Mouse (Mus musculus): ENCODE data around the gene Trpc6.

The Trpc6 gene

GRCm38 (mm10) chr9:8544041-8544794 lies at the start of gene Trpc6:
Gene Trpc6, plus strand, starts transcription at chr9:8544142.
- peak; percentile 76 for DNase-seq (ENCODE audit: low spot score)

- DNase-seq (ENCODE audit: low spot score) = no peak
These were observed 23.0 kb upstream of the Trpc6 start for GRCm38 (mm10) chr9:8520911-8521310.

GRCm38 (mm10) chr9:8533670-8534069 lies 10.3 kb upstream of the Trpc6 start:
- no peak for DNase-seq (ENCODE audit: low spot score)

GRCm38 (mm10) chr9:8545236-8545635 lies 1.3 kb downstream of the Trpc6 start:
- DNase-seq (ENCODE audit: low spot score) = no peak

- peak; percentile 4 for DNase-seq (ENCODE audit: low spot score)
These were observed 14.6 kb downstream of the Trpc6 start for GRCm38 (mm10) chr9:8558574-8558973.

GRCm38 (mm10) chr9:8592618-8593017 lies 48.7 kb downstream of the Trpc6 start:
- DNase-seq (ENCODE audit: low spot score) = peak; percentile 48

GRCm38 (mm10) chr9:8597089-8597488 lies 53.1 kb downstream of the Trpc6 start:
- DNase-seq (ENCODE audit: low spot score) = no peak

GRCm38 (mm10) chr9:8606816-8607491 lies 63.0 kb downstream of the Trpc6 start:
- no peak for DNase-seq (ENCODE audit: low spot score)

- DNase-seq (ENCODE audit: low spot score) = peak; percentile 32
These were observed 90.4 kb downstream of the Trpc6 start for GRCm38 (mm10) chr9:8634344-8634743.

- DNase-seq (ENCODE audit: low spot score) = no peak
These were observed 99.5 kb downstream of the Trpc6 start for GRCm38 (mm10) chr9:8643453-8643852.

GRCm38 (mm10) chr9:8655347-8655746 lies 111.4 kb downstream of the Trpc6 start:
- no peak for DNase-seq (ENCODE audit: low spot score)

- no peak for DNase-seq (ENCODE audit: low spot score)
These were observed 129.0 kb downstream of the Trpc6 start for GRCm38 (mm10) chr9:8672944-8673343.

- peak; percentile 61 for DNase-seq (ENCODE audit: low spot score)
These were observed 132.7 kb downstream of the Trpc6 start for GRCm38 (mm10) chr9:8676607-8677006.

GRCm38 (mm10) chr9:8693177-8693576 lies 149.2 kb downstream of the Trpc6 start:
- DNase-seq (ENCODE audit: low spot score) = no peak

GRCm38 (mm10) chr9:8700669-8701068 lies 156.7 kb downstream of the Trpc6 start:
- DNase-seq (ENCODE audit: low spot score) = peak; percentile 93

- DNase-seq (ENCODE audit: low spot score) = no peak
These were observed 159.6 kb downstream of the Trpc6 start for GRCm38 (mm10) chr9:8703516-8703915.

GRCm38 (mm10) chr9:8703956-8704355 lies 160.0 kb downstream of the Trpc6 start:
- DNase-seq (ENCODE audit: low spot score) = no peak

- no peak for DNase-seq (ENCODE audit: low spot score)
These were observed 166.3 kb downstream of the Trpc6 start for GRCm38 (mm10) chr9:8710052-8710739.

- peak; percentile 11 for DNase-seq (ENCODE audit: low spot score)
These were observed 175.1 kb downstream of the Trpc6 start for GRCm38 (mm10) chr9:8719017-8719416.

- no peak for DNase-seq (ENCODE audit: low spot score)
These were observed 185.1 kb downstream of the Trpc6 start for GRCm38 (mm10) chr9:8729056-8729455.

Measured in embryo, embryonic 10 days (tissue).